Mouse (Mus musculus) heart, postnatal 0 days (tissue): ENCODE measurements at regions not wholly inside any gene's neighbourhood (a gene's known extent, or its start where the extent isn't known, plus 50 kb on each side); places are given as distances from the start of the nearest gene placed in this dataset.
A peak's percentile ranks its signal among the peaks of the same experiment; 100 is the strongest.

ENCODE experiments used
- ATAC-seq: fragments of 200-750 bp; cut with Nextera tagmentation; 2 replicates; pipeline ENCODE4 v1.8.0; 2017; ENCODE audit warnings: low read depth, moderate number of reproducible peaks, moderate library complexity; ENCODE audit not compliant: insufficient read depth
- DNase-seq: peaks from one replicate; pipeline ENCODE4 v3.0.0-alpha.2; 2016; ENCODE audit warnings: low spot score
- H3K27ac ChIP-seq: fragments of 300-500 bp; sonication (generic); 2 replicates; pipeline ENCODE4 v1.5.1; 2014; ENCODE audit warnings: low read depth, mild to moderate bottlenecking
- H3K27me3 ChIP-seq: fragments of 300-500 bp; sonication (generic); 2 replicates; pipeline ENCODE4 v1.6.1; 2014; ENCODE audit warnings: low read length, mixed read lengths; ENCODE audit not compliant: control insufficient read depth, insufficient read depth
- H3K36me3 ChIP-seq: fragments of 300-500 bp; sonication (generic); replicated peaks from 2 replicates; pipeline ENCODE4 v1.6.1; 2014; ENCODE audit warnings: low read length, mixed read lengths; ENCODE audit not compliant: control insufficient read depth, insufficient read depth
- H3K4me1 ChIP-seq: fragments of 300-500 bp; sonication (generic); 2 replicates; pipeline ENCODE4 v1.6.1; 2014; ENCODE audit warnings: antibody characterized with exemption; ENCODE audit not compliant: control insufficient read depth, insufficient read depth
- H3K4me2 ChIP-seq: fragments of 300-500 bp; sonication (generic); 2 replicates; pipeline ENCODE4 v1.6.1; 2014; ENCODE audit warnings: low read depth, mild to moderate bottlenecking, low read length, moderate library complexity
- H3K4me3 ChIP-seq: fragments of 300-500 bp; sonication (generic); 2 replicates; pipeline ENCODE4 v1.5.1; 2014; ENCODE audit warnings: low read depth, low read length
- H3K9ac ChIP-seq: fragments of 300-500 bp; sonication (generic); replicated peaks from 2 replicates; pipeline ENCODE4 v1.6.1; 2014; ENCODE audit warnings: low read depth, low read length, mixed read lengths
- H3K9me3 ChIP-seq: fragments of 300-500 bp; sonication (generic); replicated peaks from 2 replicates; pipeline ENCODE4 v1.6.1; 2016; ENCODE audit warnings: low read length; ENCODE audit not compliant: control insufficient read depth
- CTCF ChIP-seq: IDR thresholded peaks from 2 replicates; pipeline ENCODE4 v1.5.1; 2016; ENCODE audit warnings: antibody characterized with exemption, control low read depth, low read depth
- EP300 ChIP-seq: IDR thresholded peaks from 2 replicates; pipeline ENCODE4 v1.6.1; 2016; ENCODE audit warnings: antibody characterized with exemption, low read depth
- WGBS: fragments of 180-500 bp; shearing (Covaris S2); extraction: QIAGEN DNeasy Blood & Tissue Kit; methylation state at CpG from one replicate; pipeline ENCODE4 v1.1.7; 2014; 5-methylcytosine and 5-hydroxymethylcytosine counted together

DNA sequence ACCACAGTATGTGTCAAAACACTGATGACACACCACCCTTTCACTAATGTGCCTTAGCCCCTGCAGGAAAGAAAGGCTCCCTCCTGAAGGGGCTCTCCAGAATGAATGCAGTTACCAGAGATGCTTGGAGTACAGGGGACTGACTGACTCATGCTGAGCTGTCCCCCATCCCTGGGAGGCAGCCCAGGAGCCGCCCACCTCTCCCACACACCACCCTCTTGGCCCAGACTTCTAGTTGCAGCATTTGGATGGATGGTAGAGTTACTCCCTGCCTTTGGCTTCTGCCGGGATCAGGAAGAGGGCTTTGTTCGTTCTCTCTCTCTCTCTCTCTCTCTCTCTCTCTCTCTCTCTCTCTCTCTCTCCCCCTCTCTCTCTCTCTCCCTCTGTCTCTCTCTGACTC, 53.4 kb upstream of the Jun start:
- Histone ChIP-seq H3K27me3 (no peaks in the 10 kb centered on the region), H3K27ac (peak overlapping the region; percentile 70), H3K36me3 (no peaks in the 10 kb centered on the region), H3K9me3 (no peaks in the 10 kb centered on the region), H3K4me1 (no peaks in the 10 kb centered on the region), H3K9ac (no peak overlapping the region), H3K4me2 (peak overlapping the region; percentile 41), H3K4me3 (no peak overlapping the region)
- TF ChIP-seq CTCF (no peak), EP300 (no peak)
- 12% methylated on average over 3 of the region's 3 CpGs for WGBS
- ATAC-seq (peak; percentile 52; the same call in 1 of the 2 replicates), DNase-seq (no peak)

DNA sequence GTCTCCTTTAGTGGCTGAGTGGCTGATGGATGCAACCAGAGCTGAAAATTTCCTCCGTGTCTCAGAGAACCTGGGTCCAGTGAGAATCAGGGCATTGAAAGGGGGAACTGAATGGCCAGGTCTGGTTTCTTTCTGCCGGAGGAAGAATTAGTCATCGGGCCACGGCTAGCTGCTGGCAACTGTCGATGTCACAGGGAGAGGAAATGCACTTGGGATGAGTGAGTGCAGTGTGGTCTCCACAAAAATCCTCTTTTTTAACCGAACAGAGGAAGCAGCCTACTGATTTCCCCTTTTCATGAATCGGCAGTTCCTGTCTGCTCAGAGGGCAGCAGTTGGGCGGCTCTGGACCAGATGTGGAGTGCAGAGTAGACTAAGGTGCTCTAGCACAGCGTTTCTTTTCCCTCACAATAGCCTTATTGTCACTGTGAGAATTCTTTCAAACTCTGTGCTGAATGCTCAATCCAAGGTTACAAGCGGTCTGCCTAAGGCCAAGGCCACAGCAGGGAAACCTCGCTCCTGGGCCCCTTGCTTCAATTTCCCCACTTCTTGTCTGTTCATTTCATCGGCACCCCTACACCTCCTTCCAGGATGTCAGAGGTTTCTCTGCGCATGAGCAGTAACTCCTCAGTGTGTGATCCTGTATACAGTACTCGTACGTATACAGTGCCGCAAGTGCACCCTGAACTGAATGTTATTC, 54.1 kb upstream of the Jun start:
- Histone ChIP-seq H3K4me3 (no peak overlapping the region; the same call in 1 of the 2 replicates), H3K27ac (peak overlapping the region; percentile 70), H3K4me1 (no peaks in the 10 kb centered on the region), H3K36me3 (no peaks in the 10 kb centered on the region), H3K4me2 (peak overlapping the region; percentile 41), H3K9me3 (0 out of 2 replicates have a peak, but pooled peaks cover 3% of the 10 kb centered on the region), H3K27me3 (no peaks in the 10 kb centered on the region), H3K9ac (no peak overlapping the region)
- TF ChIP-seq EP300 (no peak), CTCF (no peak)
- 40% methylated on average over 16 of the region's 16 CpGs for WGBS
- DNase-seq (peak; percentile 49), ATAC-seq (peak; percentile 66)

DNA sequence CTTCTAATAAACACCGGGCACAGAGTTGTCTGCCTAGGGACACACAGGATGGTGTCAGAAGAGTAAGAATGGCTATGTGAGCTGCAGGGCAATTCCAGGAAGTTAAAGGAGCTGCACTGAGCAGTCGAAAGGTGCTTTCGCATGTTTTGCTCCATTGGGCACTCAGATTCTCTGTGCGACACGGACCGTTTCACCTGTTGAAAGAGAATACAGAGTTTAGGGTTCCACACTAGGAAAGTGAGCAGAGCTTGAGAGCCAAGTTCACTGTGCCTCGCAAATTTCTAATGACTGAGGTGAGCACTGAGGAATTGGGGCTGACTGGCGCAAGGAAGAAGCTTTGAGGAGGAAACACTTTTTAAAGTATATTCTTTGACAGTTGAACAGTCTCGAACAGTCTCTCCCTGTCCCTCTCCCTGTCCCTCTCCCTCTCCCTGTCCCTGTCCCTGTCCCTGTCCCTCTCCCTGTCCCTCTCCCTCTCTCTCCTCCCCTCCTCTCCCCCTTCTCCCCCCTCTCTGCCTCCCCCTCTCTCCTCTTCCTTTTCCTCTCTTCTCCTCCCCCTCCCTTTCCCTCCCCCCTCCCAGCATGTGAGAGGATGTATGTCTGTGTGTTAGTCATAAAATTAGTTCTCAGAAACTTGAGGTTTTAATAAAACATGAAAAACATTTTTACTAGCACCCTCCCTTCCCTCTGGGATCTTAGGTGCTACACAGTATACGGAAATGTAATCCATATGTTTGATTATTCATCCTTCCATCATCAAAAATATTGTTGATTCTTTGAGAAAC, 55.1 kb upstream of the Jun start:
- TF ChIP-seq EP300: no peak
- no peak for TF ChIP-seq CTCF
- H3K27me3 ChIP-seq: no peaks in the 10 kb centered on the region
- ATAC-seq: no peak
- H3K4me2 ChIP-seq: peak overlapping the region; percentile 41; the same call in 1 of the 2 replicates
- no peaks in the 10 kb centered on the region for H3K36me3 ChIP-seq
- no peak overlapping the region for H3K4me3 ChIP-seq
- H3K27ac ChIP-seq: no peak overlapping the region
- H3K9me3 ChIP-seq: 0 out of 2 replicates have a peak, but pooled peaks cover 3% of the 10 kb centered on the region
- H3K9ac ChIP-seq: no peak overlapping the region
- DNase-seq: no peak
- WGBS: 75% methylated on average over 10 of the region's 10 CpGs
- H3K4me1 ChIP-seq: no peaks in the 10 kb centered on the region

DNA sequence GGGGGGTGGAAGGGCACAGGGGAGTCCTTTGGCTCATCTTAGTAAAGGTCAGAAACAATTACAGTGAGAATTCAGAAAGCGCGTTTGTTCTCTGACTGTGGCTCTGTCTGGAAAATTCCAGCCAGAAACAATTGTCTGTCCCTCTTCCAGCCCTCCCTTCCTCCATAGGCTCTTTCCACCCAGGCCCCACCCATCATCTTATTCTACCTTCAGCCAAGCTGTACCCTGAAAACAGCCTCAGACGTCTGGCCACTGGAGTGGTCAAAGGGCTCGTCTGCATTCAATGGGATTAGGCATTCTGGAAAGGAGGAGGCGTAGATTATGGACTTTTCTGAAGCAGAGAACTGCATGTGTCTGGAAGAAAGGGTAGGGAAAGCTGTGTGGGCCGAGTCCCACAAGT, 56.8 kb upstream of the Jun start:
- 63% methylated on average over 6 of the region's 6 CpGs for WGBS
- no peak for ATAC-seq
- H3K4me2 ChIP-seq: no peak overlapping the region
- no peaks in the 10 kb centered on the region for H3K36me3 ChIP-seq
- no peaks in the 10 kb centered on the region for H3K27me3 ChIP-seq
- no peak overlapping the region for H3K9ac ChIP-seq
- H3K4me1 ChIP-seq: no peaks in the 10 kb centered on the region
- H3K27ac ChIP-seq: peak overlapping the region; percentile 30; the same call in 1 of the 2 replicates
- DNase-seq: no peak
- H3K9me3 ChIP-seq: 0 out of 2 replicates have a peak, but pooled peaks cover 3% of the 10 kb centered on the region
- TF ChIP-seq EP300 (no peak), CTCF (no peak)
- H3K4me3 ChIP-seq: no peak overlapping the region

DNA sequence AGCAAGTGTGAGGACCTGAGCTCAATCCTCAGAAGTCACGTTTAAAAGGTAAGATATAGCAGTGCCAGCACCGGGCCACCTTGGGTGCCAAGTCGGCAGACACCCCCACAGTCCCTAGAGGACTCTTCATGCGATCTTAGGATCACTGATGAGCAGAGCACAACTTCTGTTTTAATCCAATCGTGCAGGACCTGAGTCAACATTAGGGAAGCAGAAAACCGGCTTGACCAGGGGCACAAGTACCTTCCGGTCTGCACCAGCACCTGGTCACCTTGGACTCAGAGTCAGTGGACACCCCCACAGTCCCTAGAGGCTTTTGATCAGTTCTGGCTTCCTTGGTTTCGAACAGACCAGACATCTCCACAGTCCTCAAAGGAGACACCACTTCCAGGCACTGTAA, 58.8 kb upstream of the Jun start:
- TF ChIP-seq CTCF: no peak
- Histone ChIP-seq H3K4me1 (no peaks in the 10 kb centered on the region), H3K36me3 (no peaks in the 10 kb centered on the region), H3K27ac (no peak overlapping the region), H3K4me2 (no peak overlapping the region), H3K27me3 (no peaks in the 10 kb centered on the region), H3K9me3 (0 out of 2 replicates have a peak, but pooled peaks cover 3% of the 10 kb centered on the region), H3K9ac (no peak overlapping the region), H3K4me3 (no peak overlapping the region)
- no peak for ATAC-seq
- WGBS: 87% methylated on average over 8 of the region's 8 CpGs
- no peak for DNase-seq
